Mouse (Mus musculus): ENCODE data around the gene Mlec.
"Not testable (repeated sequence)": the region's sequence is repeated elsewhere in the genome, so short reads cannot be mapped to it uniquely, and the experiment has no call there.

The Mlec gene

DNA sequence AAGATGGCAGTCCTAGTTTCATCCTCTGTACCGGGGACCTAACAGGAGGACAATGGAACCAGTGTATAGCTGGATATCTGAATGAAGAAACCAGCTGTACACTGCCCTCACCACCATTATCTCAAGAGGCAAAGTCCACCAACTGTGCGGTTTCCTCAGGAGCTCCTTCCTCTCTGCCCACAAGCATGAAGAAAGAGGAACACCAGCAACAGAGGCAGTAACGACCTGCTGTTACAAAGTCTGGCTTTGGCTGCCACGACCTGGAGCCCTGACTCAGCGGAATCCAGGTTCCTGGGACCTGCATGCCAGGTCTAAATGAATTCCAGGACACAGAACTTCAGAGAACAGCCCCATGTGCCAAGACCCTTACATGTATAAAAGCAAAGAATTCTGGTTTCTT lies 2.1 kb downstream of the Mlec start:
- in situ Hi-C loops (cut with MboI; ENCODE audit: unreplicated experiment in 2 of 2), result no loop called here

DNA sequence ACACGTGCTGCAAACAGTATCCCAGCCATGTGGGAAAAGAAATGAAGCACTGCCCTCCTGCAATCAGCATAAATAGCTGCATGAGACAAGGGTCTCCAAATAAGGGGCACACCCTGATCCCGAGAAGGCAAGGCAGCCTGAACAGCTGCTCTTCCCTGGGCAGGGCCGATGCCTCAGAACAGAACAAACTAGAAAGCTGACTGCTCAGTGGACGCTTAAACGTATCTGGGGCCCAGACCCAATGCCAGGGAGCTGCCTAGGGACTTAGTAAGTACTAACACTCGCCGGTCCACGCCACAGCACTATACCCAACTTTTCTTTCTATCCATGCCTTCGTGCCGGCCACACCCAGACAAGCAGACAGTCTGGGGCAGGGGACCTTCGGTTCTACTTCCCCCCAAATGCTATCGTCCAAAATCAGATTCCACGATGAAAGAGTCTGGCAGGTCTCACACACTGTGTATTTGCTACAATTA lies 2.8 kb downstream of the Mlec start:
- in situ Hi-C loops (cut with MboI; ENCODE audit: unreplicated experiment in 2 of 2), result no loop called here

DNA sequence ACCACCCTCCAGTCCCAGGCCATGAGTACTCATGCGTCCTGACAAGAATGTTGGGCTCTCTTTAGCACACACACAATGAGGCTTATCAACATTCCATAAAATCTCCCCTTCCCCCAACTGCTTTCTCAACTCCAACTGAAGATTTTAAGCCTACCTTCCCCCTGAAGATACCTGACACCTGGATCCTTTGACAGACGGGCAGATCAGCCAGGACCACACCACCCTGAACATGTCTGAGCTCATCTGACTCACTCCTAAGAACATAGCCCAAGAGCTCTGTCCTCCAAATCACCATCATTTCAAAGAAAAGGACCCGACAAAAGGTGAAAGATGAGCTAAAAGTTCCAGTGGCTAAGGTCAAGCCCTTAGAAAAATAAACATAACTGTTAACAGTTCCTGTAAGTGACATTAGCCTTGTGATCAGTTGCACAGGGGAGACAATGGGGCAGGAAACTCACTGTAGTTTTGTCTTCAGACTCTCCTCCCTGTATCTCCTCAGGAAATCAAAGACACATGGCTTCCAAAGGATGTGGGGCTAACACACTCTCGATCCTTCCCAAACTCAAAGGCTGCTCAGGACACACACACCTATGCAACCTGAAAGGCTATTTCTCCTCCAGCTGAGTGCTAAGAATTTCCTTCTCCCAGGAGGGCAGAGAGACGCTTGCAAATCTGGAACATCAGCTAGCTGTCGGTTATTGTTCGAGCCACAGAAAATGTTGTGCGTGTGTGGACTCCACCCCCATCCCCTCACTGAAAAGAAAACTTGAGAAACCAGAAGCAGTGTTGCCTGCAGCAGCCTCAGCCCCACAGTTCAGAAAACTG lies 5.6 kb downstream of the Mlec start:
- in situ Hi-C loops (cut with MboI; ENCODE audit: unreplicated experiment in 2 of 2), result no loop called here

DNA sequence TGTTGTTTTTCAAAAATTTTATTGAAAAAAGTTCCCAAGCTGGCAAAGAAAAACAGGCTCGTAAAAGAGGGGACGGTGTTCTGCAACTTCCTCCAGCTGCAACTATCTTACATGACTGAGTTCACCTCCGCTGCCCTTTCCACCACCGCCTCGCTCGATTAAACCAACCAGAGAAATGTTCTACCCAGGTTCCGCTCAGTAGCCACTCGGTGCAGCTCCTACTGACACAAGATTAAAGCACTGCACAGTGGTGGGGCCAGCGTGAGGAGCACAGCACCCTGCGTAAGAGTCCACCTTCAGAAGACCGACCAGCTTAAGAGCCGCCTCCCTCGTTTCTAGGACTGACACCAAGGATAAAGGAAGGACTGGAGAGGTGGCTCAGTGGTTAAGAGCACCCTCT lies 6.5 kb downstream of the Mlec start:
- in situ Hi-C loops (cut with MboI; ENCODE audit: unreplicated experiment in 2 of 2), result no loop called here

DNA sequence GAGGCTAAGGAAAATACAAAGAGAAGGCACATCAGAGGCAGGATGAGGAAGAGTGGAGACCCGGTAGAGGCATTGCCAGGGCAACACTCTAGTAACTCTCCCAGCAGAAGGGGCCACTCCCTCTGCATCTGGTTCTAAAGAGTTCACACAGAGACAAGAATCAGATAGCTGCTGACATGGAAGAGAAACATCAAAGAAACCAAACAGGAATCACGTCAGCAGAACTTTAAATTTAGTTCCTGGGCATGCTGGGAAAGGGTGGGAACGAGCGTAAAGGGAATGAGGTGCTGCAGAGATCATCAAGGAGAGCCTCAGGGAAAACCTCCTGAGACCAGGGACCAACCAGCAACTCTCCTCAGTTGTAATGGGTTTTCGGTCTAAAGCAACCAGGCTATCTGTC lies 7.0 kb downstream of the Mlec start:
- in situ Hi-C loops (cut with MboI; ENCODE audit: unreplicated experiment in 2 of 2), result no loop called here

DNA sequence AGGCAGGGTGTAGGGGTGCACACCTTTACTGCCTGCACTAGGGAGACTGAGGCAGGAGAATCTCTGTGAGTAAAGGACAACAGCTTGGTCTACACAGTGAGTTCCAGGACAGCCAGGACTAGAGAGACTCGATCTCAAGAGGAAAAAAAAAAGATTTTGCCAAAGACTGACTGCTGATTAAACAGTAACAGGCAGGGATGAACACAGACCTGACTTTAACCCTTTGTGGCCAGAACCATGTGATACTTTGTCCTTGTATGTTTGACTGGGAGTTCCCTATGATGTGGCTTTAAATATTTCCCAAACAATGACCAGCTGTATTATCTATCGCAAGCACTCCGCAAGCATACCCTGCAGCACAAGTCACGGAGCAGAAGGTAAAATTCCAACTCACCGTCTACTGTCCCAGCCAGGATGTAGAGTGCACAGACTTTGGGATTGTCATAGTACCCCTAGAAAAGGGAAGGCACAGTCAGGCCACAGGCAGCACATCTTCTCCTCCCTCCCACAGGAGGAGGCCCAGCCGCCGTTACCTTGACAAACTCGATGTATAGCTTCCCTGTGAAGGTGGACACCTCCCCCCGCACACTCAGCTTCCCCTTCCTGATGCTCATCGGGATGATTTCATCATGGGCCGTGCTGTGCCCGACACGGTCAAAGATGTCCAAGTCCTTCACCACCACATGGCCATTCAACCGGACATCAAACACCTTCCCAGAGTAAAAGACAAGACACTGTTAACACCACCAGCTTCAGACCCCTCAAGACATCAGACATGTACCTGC lies 8.1 kb downstream of the Mlec start:
- in situ Hi-C loops (cut with MboI; ENCODE audit: unreplicated experiment in 2 of 2), result no loop called here

DNA sequence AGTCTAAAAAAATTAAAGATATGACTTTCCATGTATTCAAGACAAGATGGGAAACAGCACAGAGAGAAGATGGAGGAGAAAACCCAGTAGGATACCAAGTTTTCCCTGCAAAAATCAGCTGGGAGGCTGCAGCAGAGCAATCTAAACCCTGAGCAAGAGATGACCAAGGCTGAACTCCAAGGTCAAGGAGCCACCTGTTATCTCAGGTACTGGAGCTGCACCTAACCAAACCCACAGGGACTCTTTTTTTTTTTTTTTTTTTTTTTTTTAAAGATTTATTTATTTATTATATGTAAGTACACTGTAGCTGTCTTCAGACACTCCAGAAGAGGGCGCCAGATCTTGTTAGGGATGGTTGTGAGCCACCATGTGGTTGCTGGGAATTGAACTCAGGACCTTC lies 9.1 kb downstream of the Mlec start:
- in situ Hi-C loops (cut with MboI; ENCODE audit: unreplicated experiment in 2 of 2), result not testable (repeated sequence)

DNA sequence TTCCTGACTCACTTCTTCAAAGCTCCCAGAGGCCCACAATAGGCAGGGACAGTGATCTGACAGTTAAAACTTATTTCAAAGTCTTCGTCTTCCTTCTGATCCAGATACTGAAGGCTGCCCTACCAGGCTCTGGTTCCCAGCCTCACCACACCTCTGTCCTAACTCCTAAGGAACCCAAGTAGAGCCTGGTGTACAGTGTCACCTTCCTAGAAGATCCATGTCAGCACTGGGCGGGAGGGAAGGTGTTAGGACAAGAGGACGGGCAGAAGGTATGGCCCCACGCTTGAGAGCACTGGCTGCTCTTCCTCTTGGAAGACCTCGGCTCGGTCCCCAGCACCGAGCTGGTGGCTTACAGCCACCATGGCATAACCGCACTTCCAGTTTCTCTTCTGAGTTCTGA lies 9.6 kb downstream of the Mlec start:
- in situ Hi-C loops (cut with MboI; ENCODE audit: unreplicated experiment in 2 of 2), result no loop called here

DNA sequence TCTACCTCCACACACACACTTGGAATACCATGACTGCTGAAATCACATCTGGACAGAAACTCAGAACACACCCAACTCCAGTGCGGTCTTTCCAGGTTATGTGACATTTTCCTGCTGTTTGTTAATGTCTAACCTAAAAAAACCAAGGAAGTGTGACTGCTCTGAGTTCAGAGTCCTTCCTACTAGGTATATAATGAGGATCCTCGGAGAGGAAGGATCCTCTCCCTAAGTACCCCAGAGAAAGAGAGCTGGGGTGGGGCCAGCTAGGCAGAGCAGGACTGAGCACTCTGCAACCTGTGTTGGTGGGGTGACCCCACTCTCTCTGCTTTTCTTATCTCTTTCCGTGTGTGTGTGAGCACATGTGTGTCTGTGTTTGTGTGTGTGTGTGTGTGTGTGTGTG lies 10.6 kb downstream of the Mlec start:
- in situ Hi-C loops (cut with MboI; ENCODE audit: unreplicated experiment in 2 of 2), result no loop called here

DNA sequence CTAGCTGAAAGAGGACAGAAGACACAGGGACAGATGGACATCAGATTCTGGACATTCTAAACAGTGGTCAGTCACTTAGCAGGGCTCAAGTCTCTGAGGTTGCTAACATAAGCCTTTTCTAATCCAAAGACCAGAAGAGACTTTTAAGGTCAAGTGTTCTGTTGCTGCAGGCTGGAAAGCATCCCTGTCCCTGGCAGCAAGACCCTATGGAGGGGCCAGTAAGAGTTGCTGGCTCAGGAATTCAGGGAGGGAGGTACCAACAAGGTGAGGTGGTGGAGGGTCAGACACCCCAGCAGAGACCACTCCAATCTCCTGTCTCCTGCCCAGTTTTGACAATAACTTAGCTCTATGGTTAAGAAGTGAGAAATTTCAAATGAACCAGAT lies 11.2 kb downstream of the Mlec start:
- in situ Hi-C loops (cut with MboI; ENCODE audit: unreplicated experiment in 2 of 2), result no loop called here

DNA sequence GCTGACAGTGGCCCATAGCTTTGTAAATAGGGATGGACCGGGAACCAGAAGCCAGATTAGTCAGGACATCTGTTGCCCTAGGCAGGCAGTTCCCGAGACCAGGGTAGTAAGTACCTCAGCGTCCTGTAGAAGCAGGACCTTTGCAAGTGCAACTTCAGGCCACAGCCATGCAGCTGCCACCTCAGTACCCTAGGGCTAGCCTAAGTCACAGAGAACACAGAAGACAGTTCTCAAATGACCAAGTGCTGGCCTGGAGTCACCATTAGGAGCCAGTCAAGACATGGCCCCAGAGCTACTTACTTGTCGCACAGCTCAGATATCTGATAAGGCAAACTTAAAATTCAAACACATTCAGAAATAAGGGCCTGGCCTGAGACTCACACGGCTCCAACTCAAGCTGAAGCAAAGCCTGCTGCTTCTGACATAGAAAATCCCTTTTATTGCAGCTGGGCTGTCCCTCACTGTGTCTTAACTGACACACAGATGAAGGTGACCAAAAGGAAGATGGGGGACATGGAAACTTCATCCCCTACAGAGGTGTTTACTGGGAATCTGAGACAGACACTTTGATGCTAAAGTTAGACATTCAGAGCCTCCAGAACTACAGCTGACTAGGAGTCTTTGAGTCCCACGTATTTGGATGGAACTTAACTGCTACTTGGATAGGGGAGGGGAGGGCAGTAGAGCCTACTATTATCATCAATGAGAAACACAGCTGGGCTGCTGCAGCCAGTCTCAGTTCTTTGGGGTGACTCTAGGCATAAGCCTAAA lies 11.8 kb downstream of the Mlec start:
- in situ Hi-C loops (cut with MboI; ENCODE audit: unreplicated experiment in 2 of 2), result no loop called here

DNA sequence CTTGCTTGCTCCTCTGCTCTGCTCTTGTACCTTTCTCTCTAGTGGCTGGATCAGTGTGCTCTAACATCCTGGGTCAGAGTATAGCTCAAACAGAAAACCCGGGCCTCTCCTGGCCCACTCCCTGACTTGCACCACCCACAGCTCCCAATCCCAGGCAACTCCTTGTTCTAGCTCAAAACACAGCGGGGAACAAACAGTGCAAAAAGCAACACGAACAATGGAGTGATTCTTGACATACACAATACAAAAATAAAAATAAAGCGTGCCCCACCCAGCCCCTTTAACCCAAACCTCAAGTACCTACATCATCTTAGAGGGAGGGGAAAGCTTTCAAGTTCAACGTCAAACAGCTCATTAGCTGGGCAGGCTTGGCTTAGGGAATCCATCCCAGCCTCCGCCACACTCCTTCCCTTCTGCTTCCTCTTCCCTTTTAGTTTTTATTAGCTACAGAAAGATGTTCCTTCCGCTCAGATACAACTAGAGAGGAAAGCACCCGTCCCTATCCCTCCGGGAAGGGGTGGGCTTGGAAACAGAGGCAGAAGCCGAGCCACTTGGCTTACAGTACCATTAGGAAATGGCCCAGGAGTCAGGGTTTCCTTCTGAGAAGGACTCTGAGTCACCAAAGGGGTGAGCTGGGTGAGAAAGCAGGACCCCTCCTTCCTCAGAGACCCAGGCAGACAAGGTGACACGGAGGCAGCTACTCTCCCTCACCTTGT lies 12.6 kb downstream of the Mlec start:
- in situ Hi-C loops (cut with MboI; ENCODE audit: unreplicated experiment in 2 of 2), result no loop called here

DNA sequence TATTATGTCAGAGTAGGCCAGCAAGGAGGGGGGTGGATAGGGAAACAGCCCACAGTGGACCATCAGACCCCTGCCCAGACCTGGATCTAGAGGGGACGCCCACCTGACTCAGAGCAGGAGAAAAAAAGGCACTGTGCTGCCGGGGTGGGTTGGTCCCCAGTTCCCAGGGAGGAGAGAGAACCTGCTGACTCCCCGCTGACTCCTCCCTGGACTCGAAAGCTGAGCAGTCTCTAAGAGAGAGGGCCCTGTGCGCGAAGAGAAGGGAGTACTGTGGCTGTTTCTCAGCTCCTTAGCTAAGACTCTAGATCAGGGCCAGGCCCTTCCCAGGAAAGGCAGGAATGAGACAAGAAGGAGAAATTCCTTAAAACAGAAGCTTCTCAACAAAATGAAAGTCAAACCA lies 13.5 kb downstream of the Mlec start:
- in situ Hi-C loops (cut with MboI; ENCODE audit: unreplicated experiment in 2 of 2), result no loop called here

DNA sequence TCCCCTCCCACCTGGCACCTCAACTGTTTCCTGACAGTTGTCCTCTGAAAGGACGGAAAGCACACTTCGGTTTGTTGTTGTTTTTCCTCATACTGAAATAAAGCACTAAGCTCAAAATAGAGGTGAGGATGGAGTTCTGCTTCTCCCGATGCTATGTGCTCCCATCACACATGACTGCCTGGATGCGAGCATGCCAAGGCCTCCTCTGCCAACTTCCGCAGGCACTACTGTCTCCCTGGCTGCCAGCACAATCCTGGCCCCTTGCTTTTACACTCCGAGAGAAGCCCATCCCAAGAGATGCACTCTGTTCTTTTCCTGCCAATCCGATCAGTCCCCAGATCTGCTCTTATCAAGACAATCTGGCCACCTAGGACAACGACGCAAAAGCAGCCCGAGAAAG lies 14.4 kb downstream of the Mlec start:
- in situ Hi-C loops (cut with MboI; ENCODE audit: unreplicated experiment in 2 of 2), result no loop called here

DNA sequence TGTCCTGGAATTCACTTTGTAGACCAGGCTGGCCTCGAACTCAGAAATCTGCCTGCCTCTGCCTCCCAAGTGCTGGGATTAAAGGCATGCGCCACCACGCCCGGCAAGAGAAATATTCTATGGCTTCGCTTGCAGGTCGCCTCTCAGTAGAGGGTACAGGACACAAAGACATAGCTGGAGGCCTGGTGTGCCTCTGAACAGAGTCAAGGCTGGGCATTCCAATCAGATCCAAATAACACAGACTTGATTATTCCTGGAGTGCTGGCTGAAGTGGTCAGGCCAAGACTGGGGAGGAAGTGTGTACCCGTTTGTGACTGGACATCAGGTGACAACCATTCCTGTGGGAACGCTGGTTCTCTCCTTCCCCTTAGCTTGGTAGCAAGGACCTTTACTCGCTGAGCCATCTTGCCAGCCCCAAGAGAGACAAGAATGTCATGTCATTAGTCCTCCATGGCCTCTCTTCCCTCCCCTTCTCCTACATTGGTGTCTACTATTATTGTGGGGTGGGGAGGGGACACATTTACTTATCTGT lies 15.7 kb downstream of the Mlec start:
- in situ Hi-C loops (cut with MboI; ENCODE audit: unreplicated experiment in 2 of 2), result no loop called here

DNA sequence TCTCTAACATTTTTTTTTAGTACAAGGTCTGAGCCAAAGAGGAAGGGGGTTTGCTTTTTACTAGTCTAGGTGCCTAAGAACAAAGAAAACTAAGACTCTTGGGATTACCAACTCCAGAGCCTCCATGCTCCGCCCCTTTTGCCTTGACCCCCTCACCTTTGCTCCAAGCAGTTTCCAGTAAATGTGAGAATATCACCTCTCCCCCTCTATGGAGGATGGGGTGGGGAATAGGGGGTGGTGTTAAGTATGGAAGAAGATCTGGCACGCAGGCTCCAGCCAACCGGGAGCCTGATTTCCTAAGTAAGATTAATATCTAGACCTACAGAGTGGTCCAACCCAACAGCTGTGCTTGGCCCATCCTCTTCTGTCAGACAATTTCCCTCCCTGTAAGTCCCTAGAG lies 17.3 kb downstream of the Mlec start:
- in situ Hi-C loops (cut with MboI; ENCODE audit: unreplicated experiment in 2 of 2), result no loop called here

DNA sequence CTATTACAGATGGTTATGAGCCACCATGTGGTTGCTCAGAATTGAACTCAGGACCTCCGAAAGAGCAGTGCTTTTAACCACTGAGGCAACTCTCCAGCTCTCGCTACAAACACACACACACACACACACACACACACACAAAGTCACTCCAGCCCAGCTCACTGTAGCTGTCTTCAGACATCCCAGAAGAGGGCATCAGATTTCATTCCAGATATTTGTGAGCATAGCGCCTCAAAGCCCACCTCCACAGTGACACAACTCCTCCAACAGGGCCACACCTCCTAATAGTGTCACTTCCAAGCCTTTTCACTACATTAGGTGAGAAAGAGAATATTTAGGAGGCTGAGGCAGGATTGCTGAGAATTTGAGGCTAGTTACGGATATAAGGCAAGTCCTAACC lies 18.9 kb downstream of the Mlec start:
- in situ Hi-C loops (cut with MboI; ENCODE audit: unreplicated experiment in 2 of 2), result no loop called here

DNA sequence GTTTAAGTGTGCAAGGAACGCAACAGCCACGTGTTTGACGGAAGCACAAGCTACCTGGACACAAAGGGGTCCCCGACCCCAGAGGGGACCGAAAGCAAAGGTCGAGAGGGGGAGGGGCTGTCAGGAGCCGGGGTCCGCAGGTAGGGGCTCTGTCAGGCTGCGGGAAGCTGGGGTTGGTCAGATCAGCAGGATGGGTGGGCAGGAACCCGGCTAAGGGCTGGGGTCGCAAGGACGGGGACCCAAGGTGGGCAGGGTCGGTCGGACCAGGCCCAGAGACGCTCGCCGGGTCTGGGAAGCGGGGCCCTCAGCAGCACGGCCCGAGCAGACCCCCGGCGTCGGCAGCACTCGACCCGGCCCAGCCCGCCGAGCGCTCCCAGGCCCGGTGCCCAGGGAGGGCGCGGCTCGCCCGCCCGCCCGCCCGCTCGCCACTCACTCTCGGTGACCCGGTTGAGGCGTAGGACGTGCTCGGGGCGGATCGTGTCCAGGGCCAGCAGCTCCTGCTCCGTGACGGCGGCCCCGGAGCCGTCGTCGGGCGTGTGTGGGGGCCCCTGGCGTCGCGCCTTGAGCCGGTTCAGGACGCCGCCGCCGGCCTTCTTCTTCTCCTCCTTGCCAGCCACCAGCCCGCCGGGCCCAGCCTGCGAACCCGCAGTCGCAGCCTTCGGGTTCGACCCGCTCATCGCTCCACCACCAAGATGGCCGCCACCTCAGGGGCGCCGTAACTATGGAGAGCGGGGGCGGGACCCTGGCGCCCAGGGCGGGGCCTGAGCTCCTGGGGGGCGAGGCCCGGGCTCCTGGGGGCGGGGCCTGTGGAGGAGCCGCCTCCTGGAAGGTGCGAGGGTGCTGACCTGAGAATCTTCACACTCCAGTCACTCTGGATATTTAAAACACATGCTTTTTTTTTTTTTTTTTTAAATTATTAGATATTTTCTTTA lies 23.5 kb downstream of the Mlec start, which contains the start of gene Unc119b:
Gene Unc119b, minus strand, starts transcription at position 742 of the 932 bp plus-strand sequence.
- in situ Hi-C loops (cut with MboI; ENCODE audit: unreplicated experiment in 2 of 2), result no loop called here

DNA sequence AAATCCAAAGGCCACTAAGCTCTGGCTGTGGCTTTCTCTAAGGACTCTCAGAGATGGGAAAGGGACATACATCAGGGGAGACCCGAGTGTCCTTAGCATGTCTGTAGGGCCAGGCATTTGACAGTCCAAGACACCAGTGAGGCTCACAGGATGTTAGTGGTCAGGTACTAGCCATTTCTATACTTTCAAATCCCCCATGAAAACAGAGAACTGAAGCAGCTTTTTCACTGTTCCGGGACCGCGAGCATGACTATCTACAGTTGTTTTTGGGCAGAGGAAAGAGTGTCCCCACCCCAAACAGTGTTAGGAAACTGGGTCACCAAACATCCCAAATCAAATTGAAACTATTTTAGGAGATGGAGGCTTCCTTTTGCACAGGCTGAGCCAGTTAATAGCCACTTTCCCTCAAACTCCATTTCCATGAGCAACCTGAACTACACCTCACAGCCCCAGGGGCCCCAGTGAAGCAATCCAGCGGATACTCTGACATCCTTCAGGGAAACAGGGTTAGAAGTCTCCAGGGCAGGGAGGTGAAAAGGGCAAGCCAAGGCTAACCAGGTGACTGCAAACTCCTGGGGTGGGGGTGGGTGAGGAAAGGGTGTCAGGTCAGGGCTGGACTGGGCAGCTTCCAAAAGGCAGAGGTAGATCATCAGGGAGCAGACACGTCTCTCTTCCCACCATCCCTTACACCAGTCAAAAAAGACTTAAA lies 24.5 kb downstream of the Mlec start:
- in situ Hi-C loops (cut with MboI; ENCODE audit: unreplicated experiment in 2 of 2), result no loop called here

Measured in v-Abl transformed pro-B cells (cell line).